Mouse (Mus musculus) liver, postnatal 0 days (tissue): ENCODE data around the gene Kcnk12.

Source experiments
- CTCF ChIP-seq: sonication (generic); IDR thresholded peaks from 2 replicates; pipeline ENCODE4 v1.5.1; 2016; ENCODE audit warnings: antibody characterized with exemption, low read depth
- EP300 ChIP-seq: IDR thresholded peaks from 2 replicates; pipeline ENCODE4 v1.6.1; 2016; ENCODE audit warnings: antibody characterized with exemption, low read depth, mild to moderate bottlenecking

DNA sequence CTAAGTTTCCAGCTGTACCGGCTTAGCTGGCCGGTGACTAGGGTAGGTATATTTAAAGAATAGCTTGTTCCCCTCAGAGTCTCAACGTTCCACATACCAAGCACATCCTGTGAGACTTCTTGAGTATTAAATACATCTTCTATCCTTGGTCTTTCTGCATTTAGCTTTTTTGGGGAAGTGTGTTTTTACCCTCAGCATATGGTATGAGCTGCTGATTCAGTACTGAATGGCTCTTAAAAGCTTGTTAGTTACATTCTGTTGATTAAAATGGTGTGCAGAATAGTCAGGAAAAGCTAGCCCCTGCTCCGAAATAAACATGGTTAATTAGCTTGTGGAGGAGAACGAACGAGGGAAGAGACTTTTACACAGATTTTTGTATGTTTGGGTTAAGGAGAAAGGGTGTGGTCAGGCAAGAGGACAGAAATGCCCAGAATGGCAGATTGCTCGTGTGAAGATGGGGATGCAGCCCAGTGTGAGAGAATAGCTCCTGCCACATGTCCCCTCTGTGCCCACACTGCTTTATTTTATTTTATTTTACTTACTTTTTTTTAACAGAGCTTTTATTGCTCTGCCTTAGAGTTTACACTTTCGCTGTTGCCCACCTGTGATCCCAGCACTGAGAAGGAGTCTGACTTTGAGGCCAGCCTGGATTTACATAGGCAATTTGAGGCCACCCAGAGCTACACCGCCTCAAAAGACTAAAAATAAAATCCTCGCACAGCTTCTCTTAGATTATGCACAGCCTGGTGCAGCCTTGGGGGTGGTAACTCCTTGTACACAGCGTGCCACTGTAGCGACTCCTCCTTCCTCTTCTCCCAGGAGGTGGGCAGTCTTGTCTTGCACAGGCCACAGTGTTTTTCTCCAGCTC lies 71.1 kb downstream of the Kcnk12 start:
- no peak for TF ChIP-seq CTCF
- TF ChIP-seq EP300, result no peak
